Mouse (Mus musculus): ENCODE measurements around the gene Pik3c2a.

Pik3c2a gene

DNA sequence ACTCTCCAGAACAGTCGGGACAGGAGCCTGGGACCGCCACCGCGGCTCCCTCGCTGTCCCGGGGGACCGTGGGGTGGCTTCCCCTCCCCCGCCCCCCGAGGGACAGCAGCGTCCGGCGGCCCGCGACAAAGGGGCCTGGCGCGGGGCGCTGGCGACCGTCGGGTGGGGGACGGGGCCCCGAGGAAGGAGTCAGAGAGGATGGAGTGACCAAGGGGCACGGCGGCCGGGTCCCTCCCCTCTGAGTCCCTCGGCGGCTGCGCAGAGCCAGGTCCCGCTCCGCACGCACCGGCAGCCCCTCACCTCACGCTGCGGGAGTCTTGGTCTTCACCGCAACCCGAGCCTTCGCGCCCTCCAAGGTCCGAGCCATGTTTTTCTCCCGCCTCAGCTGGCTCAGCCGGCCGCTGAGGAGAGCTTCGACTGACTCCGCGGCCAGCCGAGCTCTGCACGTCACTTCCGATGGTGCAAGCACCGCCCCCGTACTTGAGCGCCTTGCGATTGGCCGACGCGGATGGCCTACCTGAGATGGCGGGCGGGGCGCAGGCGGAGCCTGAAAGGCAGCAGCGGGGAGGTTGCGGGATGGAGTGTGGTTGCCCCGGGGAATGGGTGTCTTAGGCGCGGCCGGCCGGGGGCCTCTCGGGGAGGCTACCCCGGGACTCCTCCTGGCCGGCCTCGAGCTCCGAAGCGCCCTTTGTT, at the start of gene Pik3c2a:
Pik3c2a (minus strand) TSS at position 446 of the 693 bp plus-strand sequence.
- peak; percentile 88 to 95 for DNase-seq (ENCODE audit: low spot score in 2 of 2)

GRCm38 (mm10) chr7:116491113-116491512, 47.9 kb upstream of the Pik3c2a start:
- DNase-seq (ENCODE audit: low spot score in 2 of 2): no peak

DNA sequence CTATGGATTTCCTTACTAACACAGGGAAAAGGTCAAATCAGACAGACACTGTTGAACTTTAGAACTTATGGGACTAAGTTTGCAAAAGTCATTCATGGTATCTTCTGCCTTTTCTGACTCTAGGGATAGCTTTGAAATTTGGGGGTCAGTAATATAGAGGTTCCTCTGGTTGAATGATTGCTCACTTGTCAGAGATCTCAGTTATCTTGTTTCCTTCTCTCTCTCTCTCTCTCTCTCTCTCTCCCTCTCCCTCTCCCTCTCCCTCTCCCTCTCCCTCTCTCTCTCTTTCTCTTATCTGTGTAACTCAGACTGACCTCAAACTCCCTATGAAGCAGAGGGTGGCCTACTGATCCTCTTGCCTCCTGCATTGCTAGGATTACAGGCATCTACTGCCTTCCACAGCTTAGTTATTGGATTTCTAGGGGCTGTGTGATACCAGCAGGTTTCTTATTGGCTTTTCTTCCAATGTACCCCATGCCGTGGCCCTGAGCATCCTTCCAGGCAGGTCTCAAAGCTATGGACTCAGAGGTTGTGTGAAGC, 41.9 kb upstream of the Pik3c2a start:
- no peak for DNase-seq (ENCODE audit: low spot score in 2 of 2)

GRCm38 (mm10) chr7:116484213-116484612, 41.0 kb upstream of the Pik3c2a start:
- no peak for DNase-seq (ENCODE audit: low spot score in 2 of 2)

- no peak for DNase-seq (ENCODE audit: low spot score in 2 of 2)
These were observed 40.5 kb upstream of the Pik3c2a start for GRCm38 (mm10) chr7:116483782-116484181.

DNA sequence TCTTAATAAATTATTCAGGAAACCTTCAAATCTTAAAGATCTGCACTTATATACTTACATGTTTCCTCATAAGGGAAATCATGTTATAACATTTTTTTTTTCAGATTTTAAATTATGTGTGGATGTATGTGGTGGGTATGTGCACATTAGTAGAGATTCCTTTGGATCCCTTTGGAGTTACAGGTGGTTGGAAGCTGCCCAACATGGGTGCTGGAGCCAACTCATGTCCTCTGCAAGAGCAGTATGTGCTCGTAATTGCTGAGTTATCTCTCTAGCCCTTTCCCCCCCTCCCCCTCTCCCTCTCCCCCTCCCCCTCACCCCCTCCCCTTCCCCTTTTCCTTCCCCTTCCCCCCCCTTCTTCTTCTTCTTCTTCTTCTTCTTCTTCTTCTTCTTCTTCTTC, 39.9 kb upstream of the Pik3c2a start:
- no peak for DNase-seq (ENCODE audit: low spot score in 2 of 2)

DNA sequence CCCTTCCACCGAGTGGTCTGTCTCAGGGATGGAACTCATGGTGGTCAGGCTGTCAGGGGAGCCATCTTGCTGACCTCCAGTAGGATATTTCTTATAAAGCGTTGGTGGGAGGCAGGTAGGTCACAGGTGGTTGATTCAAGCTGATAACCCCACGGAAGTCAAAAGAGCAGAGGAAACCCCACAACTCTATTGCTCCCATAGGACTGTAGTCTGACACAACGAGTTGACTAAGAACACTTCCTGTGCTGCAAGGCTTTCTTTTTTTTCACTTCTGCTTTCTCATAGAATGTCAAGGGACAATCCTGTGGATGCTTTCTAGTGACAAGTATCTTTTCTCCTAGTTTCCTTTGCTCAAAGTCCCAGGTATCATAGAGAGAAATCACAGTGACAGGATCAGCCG, 33.0 kb upstream of the Pik3c2a start:
- no peak for DNase-seq (ENCODE audit: low spot score in 2 of 2)

GRCm38 (mm10) chr7:116475836-116476235, 32.6 kb upstream of the Pik3c2a start:
- no peak for DNase-seq (ENCODE audit: low spot score in 2 of 2)

GRCm38 (mm10) chr7:116462114-116462513, 18.9 kb upstream of the Pik3c2a start:
- DNase-seq (ENCODE audit: low spot score in 2 of 2): no peak

DNA sequence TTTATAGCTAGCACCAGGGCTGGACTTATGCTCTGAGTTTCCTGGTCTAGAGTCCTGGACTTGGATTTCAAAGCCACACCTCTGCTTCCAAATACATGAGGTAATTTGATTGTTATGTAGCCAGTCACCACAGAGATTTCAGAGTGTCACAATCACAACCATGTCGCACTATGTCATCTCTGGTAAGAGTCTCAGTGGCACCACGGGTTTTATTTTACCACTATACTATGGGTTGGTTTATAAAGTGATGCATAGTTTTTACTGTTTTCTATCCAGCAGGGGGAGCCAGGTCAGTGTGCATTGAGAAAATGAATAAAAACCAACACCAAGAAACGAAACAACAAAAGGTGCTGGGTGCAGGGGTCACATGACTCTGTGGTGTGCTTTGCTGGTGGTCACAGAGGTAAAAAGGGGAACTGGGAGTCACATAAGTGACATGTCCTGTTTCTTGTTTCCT, 15.8 kb upstream of the Pik3c2a start:
- peak in 1 of 2 experiments; percentile 19 for DNase-seq (ENCODE audit: low spot score in 2 of 2)

- no peak for DNase-seq (ENCODE audit: low spot score in 2 of 2)
These were observed 14.1 kb upstream of the Pik3c2a start for GRCm38 (mm10) chr7:116457391-116457790.

DNA sequence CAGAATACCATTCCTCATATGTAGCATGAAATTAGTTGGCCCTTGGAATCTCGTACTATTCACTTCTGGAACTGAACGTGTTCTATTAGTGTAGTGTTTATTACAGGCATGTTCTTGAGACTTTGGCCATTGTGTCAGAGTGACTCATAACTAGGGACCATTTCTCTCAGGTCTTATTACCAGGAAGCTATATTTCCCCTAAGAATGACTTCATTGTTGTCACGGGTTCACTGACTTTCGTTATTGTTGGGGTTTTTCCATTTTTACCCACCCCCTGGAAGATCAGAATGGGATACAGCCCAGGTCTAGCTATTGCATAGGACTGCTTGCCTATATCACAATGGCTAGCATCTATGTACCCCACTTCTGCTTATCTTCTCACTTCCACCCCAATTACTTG, 13.7 kb upstream of the Pik3c2a start:
- DNase-seq (ENCODE audit: low spot score in 2 of 2): no peak

GRCm38 (mm10) chr7:116446645-116447044, 3.4 kb upstream of the Pik3c2a start:
- DNase-seq (ENCODE audit: low spot score in 2 of 2): no peak

- DNase-seq (ENCODE audit: low spot score in 2 of 2): no peak
These were observed 1.1 kb upstream of the Pik3c2a start for GRCm38 (mm10) chr7:116444326-116444809.

GRCm38 (mm10) chr7:116443697-116444325, 562 bp upstream of the Pik3c2a start:
- no peak for DNase-seq (ENCODE audit: low spot score in 2 of 2)

- DNase-seq (ENCODE audit: low spot score in 2 of 2): no peak
These were observed 1.0 kb downstream of the Pik3c2a start for GRCm38 (mm10) chr7:116442226-116442625.

- no peak for DNase-seq (ENCODE audit: low spot score in 2 of 2)
These were observed 1.9 kb downstream of the Pik3c2a start for GRCm38 (mm10) chr7:116441346-116441745.

DNA sequence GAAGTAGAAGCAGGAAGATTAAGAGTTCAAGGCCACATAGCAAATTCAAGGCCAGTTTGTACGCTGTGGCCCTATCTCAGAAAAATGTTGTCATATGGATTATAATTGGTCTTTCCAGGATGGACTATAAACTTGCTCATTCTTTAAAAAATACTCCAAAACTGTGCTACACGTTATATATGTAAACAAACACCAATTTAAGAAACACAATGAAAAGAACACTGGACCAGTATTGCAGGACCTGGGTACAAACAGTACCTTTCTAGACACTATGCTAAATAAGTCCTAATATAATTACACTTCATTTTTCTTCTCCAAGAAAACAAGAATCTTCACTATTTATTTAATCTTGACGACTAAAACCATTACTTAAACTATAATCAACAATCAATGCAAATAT, 11.6 kb downstream of the Pik3c2a start:
- no peak for DNase-seq (ENCODE audit: low spot score in 2 of 2)

- DNase-seq (ENCODE audit: low spot score in 2 of 2): no peak
These were observed 12.3 kb downstream of the Pik3c2a start for GRCm38 (mm10) chr7:116430926-116431325.

- DNase-seq (ENCODE audit: low spot score in 2 of 2): no peak
These were observed 16.0 kb downstream of the Pik3c2a start for GRCm38 (mm10) chr7:116427206-116427605.

DNA sequence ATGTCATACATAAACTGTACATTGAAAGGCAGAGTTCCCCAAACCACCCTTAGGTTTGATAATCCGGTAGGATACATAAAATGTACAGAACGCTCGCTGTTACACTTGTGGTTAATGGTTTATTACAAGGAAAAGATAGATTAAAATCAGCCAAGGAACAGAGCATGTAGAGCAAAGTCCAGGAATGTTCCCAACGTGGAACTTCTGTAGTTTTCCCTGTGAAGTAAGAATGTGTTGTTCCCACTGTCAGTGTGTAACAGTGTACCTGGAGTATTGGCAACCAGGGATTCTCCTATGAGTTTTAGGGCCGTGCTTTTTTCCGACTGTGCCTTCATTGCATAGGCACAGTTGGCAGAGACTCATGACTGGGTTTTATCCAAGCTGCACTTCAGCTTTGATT, 17.5 kb downstream of the Pik3c2a start:
- no peak for DNase-seq (ENCODE audit: low spot score in 2 of 2)

DNA sequence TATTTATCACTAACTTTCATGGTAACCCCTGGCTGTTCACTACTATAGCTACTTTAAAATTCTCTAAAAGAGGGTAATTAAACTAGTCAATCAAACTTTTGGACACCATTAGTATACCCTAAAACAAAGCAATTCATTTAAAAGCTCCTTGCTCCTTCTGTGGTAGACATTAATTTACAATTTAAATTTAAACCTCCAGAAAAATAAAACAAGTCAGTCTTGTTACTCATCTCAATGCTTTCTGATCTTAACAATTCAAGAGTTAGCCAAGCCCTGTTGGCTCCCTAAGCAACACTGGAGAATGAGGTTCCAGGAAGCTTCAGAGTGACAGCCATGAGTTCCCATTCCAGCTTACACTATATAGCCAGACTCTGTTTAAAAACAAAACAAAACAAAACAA, 22.2 kb downstream of the Pik3c2a start:
- DNase-seq (ENCODE audit: low spot score in 2 of 2): no peak

DNA sequence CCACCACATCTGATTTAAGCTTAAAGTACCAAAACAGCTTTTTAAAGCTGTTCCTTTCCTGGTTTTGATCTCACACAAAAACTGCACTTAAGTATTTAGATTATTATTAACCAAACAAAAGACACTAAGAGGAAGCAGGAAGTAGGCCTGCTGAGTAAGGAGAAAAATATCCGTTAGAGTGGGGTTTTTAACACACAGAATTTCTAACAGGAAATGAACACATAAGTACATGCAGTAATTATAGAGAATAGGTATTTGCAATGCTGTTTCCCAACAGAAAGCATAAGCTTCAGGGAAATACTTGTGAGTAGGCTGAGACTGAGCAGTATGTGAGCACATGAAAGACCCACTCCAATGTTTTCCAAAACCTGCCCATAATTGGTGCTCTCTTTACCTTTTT, 33.8 kb downstream of the Pik3c2a start:
- DNase-seq (ENCODE audit: low spot score in 2 of 2): no peak
